Mouse (Mus musculus) A20 (cell line): ENCODE results near the gene Itsn1.

Experiments used
- DNase-seq: peaks from one replicate; pipeline ENCODE4 v3.0.0-alpha.2; 2011; ENCODE audit warnings: low read depth, low spot score

The Itsn1 gene

DNA sequence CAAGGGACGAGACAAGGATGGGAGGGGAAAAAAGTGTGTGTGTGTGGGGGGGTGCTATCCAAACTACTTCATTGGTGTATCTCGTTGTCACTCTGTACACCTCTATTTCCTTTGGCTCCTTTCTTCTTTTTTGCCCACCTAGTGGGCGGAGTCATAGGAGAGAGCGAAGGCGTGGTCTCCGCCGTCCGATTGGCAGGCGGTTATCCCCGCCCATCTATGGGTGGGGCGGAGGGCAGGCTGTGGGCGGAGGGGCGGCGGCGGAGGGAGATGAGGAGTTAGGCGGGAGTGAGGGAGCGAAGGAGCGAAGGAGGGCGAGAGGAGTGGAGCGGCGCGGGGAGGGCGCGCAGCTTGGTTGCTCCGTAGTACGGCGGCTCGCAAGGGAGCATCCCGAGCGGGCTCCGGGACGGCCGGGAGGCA lies at the start of gene Itsn1:
Itsn1 (plus strand) TSS at position 216 of the 417 bp plus-strand sequence.
- DNase-seq, result peak; percentile 100

DNA sequence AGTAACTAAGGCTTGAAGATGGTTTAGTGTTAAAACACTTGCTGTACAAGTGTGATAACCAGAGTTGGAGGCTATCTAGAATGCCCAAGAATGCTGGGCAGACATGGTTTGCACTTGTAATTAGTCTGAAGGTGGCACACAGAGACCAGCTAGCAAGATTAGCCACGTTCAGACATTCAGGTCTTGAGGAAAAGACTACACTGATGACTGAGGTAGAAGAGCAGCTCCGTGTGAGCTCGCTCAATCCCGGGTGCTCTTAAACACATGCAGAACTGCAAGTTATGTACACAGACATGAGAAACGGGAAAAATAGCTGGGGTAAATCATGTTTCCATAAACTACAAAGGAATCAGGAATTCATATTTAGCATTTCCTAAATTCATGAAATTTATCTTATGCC lies 48.4 kb upstream of the Itsn1 start:
- no peak for DNase-seq

DNA sequence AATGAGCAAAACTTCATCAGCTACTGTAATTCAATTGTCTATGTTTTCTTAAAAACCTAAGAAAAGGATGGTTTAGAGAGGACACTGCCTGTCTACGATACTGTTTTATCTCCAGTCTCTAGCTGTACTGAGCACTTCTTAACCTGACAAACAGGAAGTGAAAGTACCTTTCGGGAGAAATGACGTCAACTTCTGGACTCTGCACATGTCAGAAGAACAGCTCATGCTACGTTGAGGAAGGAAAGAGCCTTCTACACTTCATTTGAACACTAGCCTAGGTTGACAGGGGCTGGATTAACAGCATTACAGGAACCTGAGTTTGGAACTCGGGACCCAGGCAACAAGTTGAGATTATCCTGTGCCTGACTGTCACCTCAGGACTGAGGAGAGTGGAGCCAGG lies 43.6 kb upstream of the Itsn1 start:
- peak; percentile 89 for DNase-seq

DNA sequence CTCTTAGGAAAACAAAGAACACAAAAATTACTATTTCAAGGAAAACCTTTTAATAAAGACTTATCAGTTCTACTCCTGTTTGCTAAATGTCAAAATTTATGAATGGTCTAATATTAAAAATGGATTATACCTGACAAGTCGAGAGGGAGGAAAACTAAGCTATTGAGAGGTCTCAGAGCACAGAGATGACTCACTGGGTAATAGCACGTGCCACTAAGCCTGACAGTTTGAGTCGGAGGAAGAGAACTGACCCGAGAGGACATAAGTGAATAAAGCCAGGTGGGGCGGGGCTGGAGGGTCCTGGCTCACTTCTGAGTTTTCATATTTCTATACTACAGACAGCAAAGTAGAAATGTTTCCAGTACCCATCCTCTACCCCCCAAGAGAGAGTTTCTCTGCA lies 42.7 kb upstream of the Itsn1 start:
- no peak for DNase-seq

DNA sequence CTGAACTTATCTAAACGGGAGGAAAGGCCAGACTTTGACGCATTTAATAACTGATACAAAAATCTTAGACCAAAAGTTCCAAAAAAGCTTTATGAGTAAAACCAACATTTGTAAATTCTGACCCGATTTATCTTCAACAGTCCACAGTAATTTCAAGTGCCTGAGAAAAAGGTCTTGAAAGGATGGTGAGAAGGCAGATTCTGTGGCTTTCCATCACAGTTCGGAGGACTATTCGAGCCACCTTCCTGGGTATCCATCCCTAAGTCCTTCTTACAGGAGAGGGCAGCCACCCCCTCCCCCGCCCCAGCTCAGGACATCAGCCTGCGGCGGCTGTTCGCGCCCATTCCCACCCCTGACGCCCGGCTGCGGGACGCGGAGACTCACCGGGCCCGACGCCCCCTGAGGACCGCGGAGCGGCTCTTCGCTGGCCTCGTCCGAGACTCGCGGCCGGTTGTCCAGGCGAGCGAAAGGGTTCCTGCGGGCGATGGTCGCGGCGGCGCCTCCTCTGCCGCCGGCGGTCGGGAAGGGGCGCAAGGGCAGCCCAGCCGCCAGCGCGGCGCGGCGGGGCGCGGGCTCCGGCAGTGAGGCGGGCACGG lies 41.0 kb upstream of the Itsn1 start:
- DNase-seq, result no peak

DNA sequence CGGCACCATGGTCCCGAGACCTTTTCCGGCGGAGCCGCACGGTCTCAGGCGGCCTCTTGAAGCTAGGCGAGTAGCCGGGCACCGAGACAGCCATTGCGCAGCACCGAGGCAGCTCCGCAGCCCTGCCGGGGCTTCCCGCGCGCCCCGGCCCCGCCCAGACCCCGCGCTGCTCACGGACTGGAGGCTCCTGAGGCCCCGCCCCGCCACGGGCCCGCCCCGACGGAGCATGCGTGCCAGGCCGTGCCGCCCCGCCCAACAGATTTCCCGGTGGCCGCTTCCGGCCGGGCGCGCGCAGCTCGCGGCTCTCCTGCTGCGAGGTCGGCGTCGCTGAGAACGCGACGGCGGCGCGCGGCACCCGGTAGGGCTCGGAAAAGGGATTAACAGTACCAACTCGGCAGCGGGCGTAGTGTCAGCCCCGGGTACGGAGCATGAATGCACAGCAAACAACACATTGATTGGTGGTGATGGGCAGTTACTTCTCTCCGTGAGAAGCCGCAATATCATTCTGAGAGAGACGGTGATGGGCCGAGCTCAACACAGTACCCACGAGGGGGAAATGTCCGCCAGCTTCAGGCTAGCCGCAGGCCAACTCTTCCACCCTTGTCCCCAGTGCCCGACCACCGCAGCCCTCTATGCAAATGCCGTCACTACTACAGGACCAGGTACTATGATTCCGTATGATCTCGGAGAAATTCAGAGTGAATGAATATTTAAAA lies 40.3 kb upstream of the Itsn1 start, which contains the start of gene Donson:
Donson (minus strand) TSS at position 152 of the 716 bp plus-strand sequence.
- peak; percentile 96 for DNase-seq

DNA sequence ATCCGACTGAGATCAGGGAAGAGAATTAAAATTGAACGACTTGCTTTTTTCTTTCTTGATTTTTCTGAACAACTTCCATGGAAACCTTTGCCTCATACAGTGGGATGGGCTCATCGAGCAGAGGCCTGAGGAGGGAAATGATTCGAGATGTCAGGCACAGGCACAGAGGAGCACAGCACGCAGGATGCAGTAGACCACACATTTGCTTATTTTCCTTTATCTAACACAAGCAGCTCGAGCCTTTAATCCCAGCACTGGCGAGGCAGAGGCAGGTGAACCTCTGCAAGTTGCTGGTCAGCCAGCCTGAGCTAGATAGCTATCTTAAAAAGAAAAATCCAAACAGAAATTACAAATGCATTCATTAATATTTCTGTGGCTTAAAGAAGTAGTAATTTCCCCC lies 39.3 kb upstream of the Itsn1 start:
- peak; percentile 49 for DNase-seq

DNA sequence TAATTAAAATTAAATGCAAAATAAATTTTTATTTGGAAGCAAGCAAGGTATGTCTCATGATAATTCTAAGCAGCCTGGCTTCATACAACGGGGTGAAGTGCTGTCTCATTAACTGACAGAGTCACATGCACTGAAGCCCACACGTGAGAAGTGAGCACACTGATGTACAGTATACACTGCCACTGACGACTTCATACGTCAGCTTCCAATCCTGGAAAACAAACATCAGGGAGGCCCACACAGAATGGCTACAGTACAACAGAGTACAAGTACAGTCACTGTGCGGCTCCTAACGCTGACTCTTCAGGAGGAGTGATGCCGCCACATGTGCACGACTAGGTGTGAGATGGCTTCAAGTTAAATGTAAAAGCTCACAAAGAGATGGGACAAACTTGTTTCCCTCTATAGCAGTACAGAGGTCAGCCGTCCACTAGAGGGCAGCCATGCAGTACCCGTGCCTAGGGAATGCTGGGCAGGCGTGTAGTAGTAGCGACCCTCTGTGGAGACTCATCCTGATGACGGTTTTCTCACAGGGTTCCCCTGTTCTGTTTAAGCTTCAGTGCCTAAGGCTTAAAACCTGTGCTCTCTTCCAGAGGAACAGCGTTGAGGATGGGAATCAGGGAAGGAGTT lies 34.5 kb upstream of the Itsn1 start:
- peak; percentile 81 for DNase-seq

DNA sequence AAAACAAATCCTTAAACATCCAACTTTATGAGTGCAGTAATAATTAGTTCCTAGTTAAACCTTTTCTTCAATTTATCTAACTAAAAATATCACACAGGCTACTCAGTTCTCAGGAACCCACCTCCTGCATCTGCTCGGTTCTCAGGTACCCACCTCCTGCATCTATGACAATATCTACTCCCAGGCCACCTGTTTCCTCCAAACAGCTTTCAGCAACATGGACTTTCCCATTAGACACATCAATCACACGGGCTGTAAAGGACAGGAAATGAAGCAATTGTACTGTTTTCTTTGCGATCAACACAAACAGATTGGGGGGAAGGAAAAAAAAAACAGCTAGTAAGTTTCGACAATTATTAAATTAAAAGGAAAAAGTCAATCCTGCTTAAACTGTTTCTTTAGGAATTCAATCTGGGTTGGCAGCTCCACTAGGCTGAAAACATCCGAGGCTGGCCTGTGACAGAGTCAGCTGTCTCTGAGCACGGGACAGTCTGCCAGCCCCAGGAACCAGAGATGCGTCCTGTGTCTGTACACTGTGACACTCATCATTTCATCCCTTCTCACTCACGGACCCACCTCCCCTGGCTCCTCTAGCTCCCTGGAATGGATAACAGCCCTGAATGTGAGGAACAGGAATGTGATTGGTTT lies 33.8 kb upstream of the Itsn1 start:
- DNase-seq, result peak; percentile 70

DNA sequence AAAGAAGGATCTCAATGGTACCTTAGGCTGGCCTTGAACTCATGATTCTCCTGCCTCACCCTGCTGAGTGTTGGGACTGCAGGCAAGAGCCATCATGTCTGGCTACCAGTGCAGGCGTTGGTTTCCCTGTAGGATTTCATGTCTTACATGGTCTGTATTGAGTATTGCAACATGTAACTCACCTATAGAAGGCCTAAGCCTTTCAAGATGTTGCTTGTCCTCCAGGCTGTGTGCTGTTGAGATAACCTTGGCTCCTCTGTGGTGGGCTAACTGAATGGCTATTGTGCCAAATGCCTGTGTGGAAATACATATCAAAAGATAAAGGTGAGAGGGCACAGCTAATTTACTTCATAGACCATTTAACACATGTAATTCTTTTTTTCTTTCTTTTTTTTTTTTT lies 30.1 kb upstream of the Itsn1 start:
- DNase-seq, result no peak

DNA sequence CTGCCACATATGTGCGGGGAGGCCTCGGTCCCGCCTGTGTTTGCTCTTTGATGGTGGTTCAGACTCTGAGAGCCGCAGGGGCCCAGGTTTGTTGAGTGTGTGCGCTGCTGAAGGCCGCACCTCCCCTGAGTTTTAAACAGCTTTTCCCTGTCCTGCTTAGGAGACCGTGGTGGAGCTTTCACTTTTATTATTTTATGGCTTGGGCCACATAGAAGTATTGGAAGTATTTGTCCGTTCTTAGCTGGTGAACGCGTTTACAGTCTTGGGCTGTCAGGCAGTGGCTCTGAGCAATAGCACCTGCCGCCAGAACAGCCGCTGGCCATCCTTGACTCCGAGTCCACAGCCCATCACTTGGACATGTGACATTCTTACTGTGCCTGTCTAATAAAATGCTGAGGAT lies 27.2 kb upstream of the Itsn1 start:
- no peak for DNase-seq

DNA sequence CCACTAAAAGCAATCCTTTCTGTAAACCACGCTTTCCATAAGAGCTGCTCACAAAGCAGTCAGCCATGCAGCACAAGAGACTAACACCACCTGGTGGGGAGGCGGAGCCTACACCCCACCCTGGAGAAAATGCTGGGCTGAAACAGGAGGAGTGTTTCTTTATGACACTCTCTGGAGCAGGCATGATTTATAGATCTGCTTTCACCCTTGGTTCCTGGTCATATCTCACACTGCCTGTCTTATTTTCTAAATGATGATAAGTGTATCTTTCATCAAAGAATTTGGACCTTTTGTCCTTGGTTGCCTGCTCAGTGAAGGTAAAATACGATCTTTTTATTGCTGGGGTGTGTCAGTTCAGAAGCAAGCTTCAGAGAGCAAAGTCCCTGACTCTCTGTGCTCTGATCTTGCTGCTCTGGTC lies 26.3 kb upstream of the Itsn1 start:
- DNase-seq, result no peak

DNA sequence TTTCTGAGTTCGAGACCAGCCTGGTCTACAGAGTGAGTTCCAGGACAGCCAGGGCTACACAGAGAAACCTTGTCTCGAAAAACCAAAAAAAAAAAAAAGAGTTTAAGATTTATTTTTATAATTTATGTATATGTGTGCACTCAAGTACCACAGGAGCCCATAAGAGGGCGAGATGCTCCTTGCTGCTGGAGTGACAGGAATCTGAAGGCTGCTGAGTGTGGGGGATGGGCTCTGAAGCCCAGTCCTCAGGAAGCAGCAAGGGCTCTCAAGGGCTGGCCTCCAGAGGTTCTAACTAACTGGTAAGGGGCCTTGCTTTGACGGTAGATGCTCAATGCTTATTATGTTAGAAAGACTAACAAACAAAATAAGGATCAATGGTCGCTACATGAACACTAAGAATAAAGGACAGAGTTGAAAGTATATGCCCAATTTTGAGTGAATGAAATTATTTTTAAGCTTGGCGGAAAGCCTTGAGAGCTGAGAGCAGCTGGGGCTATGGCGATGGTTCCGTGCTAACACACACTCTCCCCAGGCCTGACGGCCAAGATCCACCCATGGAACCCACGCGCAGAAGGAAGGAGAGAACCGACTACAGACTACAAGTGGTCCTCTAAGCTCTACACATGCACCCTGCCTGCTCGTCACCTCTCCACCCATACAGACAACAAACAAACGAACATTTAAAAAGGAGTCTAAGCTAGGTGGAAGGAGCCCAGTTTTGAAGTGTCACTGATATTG lies 24.3 kb upstream of the Itsn1 start:
- DNase-seq, result no peak

DNA sequence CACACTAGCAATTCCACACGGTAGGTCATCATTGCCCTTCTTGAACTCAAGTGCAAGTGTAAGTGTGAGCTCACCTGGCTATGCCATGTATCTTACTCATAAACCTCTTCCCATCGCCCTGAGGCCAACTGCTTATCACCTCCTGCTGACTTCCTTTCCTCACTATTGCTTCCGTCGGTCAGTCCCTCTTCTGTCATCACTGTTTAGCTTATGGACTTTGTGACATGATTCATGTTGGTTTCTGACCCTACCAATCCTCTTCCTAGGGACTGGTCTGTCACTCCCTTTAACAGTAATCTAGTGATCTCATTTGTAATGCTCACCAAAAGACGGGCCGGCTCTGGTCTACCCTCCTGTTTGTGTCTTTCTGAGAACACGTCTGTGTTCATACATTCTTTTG lies 18.8 kb upstream of the Itsn1 start:
- DNase-seq, result no peak

DNA sequence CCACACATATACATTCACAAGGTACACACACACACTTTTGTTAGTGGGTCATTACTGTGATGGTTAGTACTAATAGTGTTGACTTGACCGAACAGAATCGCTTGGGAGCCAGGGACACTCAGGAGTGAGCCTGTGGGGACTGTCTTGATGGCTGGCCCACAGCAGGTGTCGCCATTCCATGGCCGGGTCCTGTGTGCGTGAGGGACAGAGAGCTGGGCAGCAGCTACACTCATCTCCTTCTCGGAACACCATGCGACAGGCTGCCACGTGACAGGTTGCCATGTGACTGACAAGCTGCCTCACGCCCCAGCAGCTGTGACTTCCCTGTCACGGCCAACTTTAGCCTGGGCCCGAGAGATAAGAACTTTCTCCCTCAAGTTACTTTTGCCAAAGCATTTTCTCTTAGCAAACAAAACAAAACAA lies 12.1 kb upstream of the Itsn1 start:
- DNase-seq, result no peak

DNA sequence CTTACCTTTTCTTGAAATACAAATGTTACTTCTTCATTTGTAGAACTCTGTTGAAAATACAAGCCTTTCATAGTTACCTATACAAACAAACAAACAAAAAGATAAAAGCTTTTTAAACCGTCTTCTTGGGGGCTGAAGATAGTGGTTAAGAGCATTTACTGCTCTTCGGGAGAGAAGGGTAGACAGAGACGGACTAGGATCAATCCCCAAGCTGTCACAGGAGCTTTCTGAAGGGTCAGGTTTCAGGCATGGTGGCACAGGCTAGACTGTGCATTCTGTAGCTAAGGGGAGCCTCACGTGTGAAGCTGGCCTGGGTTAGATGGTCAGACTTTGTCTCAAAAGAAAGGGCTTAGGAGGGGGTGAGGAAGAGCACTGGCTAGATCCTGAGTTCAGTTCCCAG lies 11.7 kb upstream of the Itsn1 start:
- DNase-seq, result no peak

DNA sequence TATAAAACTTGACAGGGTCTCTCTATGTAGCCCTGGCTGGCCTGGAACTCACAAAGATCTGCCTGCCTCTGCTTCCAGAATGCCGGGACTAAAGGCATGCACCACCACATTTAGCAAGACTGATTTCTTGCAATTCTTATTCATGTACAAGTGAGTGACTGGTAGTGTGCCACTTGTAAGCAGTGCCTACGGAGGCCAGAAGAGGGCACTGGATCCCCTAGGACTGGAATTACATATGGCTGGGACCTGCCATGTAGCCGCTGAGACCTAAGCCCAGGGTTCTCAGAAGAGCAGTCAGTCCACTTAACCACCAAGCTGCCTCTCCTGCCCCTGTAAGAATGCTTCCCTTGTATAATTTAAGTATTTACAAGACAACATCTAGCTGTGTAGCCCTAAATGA lies 4.8 kb upstream of the Itsn1 start:
- peak; percentile 73 for DNase-seq

DNA sequence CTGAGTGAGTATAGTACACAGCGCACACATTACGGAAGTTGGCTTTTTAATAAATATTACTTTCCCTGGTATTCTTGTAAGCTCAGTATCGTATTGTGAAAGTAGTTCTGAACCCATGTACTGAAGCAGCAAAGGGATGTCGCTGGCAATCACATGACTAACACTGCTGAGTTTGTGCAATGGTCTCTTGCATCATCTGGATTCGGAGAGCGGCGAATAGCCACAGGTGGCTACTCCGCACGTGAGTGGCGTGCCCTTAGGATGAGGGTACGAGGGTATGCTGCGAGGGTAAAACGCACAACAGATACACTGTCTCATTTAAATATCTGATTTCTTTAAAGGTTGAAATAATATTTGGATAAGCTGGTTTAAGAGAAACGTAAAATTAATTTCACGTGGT lies 1.6 kb upstream of the Itsn1 start:
- peak; percentile 28 for DNase-seq

DNA sequence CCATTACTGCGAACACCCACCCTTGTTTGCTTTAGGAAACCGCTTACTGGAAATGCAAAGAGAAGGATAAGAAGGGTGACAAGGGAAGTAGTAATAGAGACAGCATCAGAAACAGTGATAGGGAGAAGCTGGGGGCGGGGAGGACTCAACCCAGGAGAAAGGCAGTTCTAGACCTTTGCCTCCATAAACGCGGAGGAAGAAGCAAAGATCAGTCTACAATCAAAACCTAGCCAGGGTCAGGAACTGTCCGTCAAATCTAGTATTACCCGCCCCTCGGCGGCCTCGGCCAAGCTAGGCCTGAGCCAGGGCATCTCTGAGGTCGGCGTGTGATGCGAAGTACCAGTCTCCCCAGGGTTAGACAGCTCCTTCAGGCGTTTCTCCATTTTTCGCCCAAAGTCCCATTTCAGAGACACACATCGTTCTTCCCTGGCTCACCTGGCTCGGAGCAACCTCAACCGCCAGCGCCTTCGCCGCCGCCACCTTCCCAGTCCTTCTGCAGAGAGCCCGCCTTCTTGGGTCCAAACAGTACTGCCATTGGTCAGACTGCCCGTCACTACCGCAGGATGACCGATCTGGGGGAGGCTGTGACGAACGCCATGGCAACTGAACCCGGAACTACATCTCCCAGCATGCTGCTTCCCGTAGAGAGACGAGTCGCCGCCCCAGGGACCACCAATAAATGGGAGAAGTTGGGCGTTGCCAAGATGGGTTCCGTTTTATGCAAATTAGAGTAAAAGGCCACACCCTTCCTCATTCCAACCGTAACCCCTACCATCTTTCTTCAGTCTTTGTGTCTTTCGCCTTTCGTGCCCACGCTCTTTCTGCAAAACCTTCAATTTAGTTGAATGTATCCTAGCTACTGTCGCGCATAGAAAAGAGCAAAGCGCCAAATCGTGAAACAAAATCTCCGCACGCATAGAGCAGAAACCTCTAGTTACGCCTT lies 687 bp upstream of the Itsn1 start, which contains the start of gene Cryzl1:
Cryzl1 (minus strand) TSS at position 853 of the 943 bp plus-strand sequence.
- peak; percentile 99 for DNase-seq

DNA sequence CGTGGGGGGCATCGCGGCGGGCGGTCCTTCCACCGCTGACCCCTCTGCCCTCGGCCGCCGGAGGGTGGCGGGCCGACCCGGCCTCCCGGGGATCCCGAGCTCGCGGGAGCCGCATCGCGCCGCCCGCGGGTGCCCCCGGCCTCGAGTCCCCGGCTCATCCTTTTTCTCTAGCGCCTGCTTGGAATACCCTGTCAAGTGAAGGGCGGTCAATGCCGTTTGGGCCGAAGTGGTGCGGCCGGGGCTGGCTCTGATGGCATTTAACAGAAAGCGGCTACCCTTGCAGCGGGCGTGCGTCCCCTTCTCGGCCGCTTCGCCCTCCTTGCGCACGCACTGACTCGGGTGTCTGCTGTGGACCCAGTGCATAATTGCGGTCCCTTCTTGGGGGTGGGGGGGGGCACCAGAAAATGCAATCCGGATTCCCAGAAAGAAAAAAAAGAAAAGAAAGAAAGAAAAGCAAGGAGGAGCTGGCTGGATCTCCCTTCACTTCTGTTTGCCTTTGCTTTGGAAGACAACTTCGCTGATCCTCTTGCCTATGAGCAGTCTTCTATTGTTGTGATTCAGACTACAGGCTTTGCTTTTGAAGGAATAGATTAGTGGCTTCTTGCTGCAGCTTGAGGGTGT lies 850 bp downstream of the Itsn1 start:
- peak; percentile 64 for DNase-seq
